Mouse (Mus musculus) brain, embryonic 14.5 days (tissue): ENCODE measurements at regions not wholly inside any gene's neighbourhood (a gene's known extent, or its start where the extent isn't known, plus 50 kb on each side); places are given as distances from the start of the nearest gene placed in this dataset.

ENCODE experiments used
- CTCF ChIP-seq: fragments of 200-500 bp; IDR thresholded peaks from 2 replicates; pipeline ENCODE4 v1.5.1; 2012; ENCODE audit warnings: inconsistent platforms, mild to moderate bottlenecking, moderate library complexity, borderline replicate concordance; ENCODE audit not compliant: insufficient read depth, insufficient read length; ENCODE audit errors: extremely low read depth
- POLR2A ChIP-seq: fragments of 200-500 bp; IDR thresholded peaks from 2 replicates; pipeline ENCODE4 v1.6.1; 2012; ENCODE audit warnings: mild to moderate bottlenecking, inconsistent platforms, borderline replicate concordance; ENCODE audit not compliant: poor library complexity, insufficient read depth, insufficient read length, severe bottlenecking; ENCODE audit errors: extremely low read depth

- no peak for TF ChIP-seq POLR2A
- no peak for TF ChIP-seq CTCF
Measured at GRCm38 (mm10) chr13:101954521-101954920, 186.5 kb upstream of the Pik3r1 start.
